Mouse (Mus musculus): ENCODE results near the gene Hapln2. TPM values are rescaled to one million over a fixed set of nuclear protein-coding genes. Genes with fewer than 3 reads are reported as not detected.
A peak's percentile ranks its signal among the peaks of the same experiment; 100 is the strongest.

The Hapln2 gene
- total and polyA plus RNA-seq, 2 experiments from 2014 or later = 0.31 to 0.38 TPM

DNA sequence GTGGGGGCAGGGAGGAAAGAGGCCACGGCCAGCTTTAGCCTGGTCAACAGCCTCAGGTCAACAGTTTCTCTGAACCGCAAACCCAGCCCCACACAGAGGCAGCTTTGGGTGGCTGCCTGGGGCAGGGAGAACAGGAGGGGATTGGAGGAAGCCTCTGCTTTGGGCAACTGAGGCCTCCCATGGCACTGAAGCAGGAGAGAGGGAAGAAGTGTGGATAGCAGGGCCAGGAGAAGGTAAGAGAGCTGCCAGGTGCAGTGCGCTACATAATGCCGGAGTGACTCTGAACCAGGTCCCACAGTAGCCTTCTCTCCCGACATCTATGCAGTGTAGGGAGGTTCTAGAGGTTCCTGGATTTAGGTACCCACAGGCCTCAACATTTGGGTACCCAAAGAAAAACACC, 46.7 kb downstream of the Hapln2 start:
- no peak for TF ChIP-seq CTCF (IDR thresholded peaks at IDR 0.05; ENCODE audit: low read depth)
- DNase-seq (no peak), ATAC-seq (no peak)
- Histone ChIP-seq H3K4me3 (ENCODE audit: low read depth, low read length) (no peak overlapping the region), H3K36me3 (ENCODE audit: insufficient read depth) (no peaks in the 10 kb centered on the region), H3K9ac (no peak overlapping the region), H3K9me3 (ENCODE audit: low read length) (no peaks in the 10 kb centered on the region), H3K4me1 (ENCODE audit: insufficient read depth) (peaks cover 7% of the 10 kb centered on the region; the same call in 1 of the 2 replicates), H3K27ac (ENCODE audit: low read depth, low read length) (no peak overlapping the region), H3K4me2 (ENCODE audit: low read depth) (no peak overlapping the region), H3K27me3 (ENCODE audit: insufficient read depth, low read length) (no peaks in the 10 kb centered on the region)
- WGBS = 71% methylated on average over 5 of the region's 5 CpGs

DNA sequence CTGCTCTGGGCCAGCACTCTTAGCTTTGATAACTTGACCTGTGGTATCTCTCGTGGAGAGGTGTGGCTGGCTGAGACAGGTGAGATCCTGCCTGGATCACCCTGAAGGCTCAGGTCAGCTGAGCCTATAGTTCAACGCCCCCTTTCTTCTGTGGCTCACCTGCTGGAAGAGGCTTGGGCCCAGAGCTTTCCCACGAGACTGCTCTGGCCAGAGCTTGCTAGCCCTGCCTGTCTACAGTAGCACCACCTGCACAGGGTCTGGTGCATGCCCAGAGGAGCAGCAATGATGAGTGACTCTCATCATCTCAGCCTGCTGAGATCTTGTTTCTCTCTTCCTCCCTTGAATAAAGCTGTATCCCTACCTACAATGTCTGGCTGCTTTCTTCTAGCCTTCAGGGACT, 47.3 kb downstream of the Hapln2 start:
- 63% methylated on average over 3 of the region's 3 CpGs for WGBS
- TF ChIP-seq CTCF (IDR thresholded peaks at IDR 0.05; ENCODE audit: low read depth) = no peak
- ATAC-seq = no peak
- no peaks in the 10 kb centered on the region for H3K27me3 ChIP-seq (ENCODE audit: insufficient read depth, low read length)
- no peak overlapping the region for H3K4me2 ChIP-seq (ENCODE audit: low read depth)
- H3K9me3 ChIP-seq (ENCODE audit: low read length) = no peaks in the 10 kb centered on the region
- H3K9ac ChIP-seq = no peak overlapping the region
- no peak for DNase-seq
- H3K27ac ChIP-seq (ENCODE audit: low read depth, low read length) = no peak overlapping the region
- H3K4me3 ChIP-seq (ENCODE audit: low read depth, low read length) = no peak overlapping the region
- peaks cover 7% of the 10 kb centered on the region; the same call in 1 of the 2 replicates for H3K4me1 ChIP-seq (ENCODE audit: insufficient read depth)
- no peaks in the 10 kb centered on the region for H3K36me3 ChIP-seq (ENCODE audit: insufficient read depth)

DNA sequence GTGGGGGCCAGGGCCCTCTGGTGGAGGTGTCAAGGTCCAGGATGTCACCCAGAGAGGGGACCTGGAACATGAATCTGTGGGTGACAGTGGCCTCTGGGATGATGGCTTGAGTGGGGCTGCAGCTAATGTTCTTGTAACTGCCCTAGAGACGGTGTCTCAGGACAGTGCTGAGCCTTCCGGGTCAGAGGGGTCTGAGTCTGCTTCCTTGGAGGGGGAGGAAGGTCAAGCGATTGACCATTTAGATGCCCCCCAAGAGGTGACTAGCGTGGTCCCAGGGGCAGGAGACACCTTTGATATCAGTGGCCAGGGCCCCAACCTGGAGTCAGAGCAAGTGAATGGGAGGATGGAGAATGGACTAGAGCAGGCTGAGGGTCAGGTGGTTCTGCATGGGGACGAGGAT, 47.9 kb downstream of the Hapln2 start:
- no peak for ATAC-seq

DNA sequence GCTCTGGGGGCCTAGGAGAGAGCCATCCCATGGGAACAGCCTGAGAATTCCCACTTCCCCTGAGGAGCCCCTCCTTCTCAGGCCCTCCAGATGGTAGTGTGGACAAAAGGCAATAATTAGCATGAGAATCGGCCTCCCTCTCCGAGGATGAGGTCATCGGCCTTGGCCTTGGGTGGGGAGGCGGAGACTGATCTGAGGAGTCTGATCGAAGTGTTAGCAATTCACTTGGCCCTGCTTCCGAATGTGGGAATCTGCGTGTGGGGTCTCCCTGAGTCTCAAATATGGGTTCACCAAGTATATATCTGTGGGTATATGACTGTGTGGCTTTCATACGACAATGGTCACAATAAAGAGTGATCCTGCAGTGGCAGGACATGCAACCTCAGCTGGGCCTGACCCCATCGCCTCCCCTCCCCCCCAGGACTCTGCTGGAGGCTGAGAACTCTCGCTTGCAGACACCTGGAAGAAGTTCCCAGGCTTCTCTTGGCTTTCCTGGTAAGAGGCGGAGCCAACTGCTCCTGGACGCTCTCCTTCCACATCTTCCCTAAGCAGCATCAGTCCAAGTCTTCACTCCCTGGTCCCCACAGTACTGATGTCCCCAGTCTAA, 52.9 kb downstream of the Hapln2 start:
- no peak overlapping the region for H3K27ac ChIP-seq (ENCODE audit: low read depth, low read length)
- H3K27me3 ChIP-seq (ENCODE audit: insufficient read depth, low read length) = 0 out of 2 replicates have a peak, but pooled peaks cover 5% of the 10 kb centered on the region
- WGBS = 7% methylated on average over 12 of the region's 12 CpGs

More for the DNA sequence above, 47.9 kb downstream of the Hapln2 start:
- Histone ChIP-seq H3K4me3 (ENCODE audit: low read depth, low read length) (no peak overlapping the region), H3K36me3 (ENCODE audit: insufficient read depth) (no peaks in the 10 kb centered on the region), H3K9me3 (ENCODE audit: low read length) (no peaks in the 10 kb centered on the region), H3K9ac (no peak overlapping the region), H3K4me2 (ENCODE audit: low read depth) (no peak overlapping the region), H3K27ac (ENCODE audit: low read depth, low read length) (no peak overlapping the region), H3K27me3 (ENCODE audit: insufficient read depth, low read length) (no peaks in the 10 kb centered on the region), H3K4me1 (ENCODE audit: insufficient read depth) (peaks cover 7% of the 10 kb centered on the region; the same call in 1 of the 2 replicates)
- TF ChIP-seq CTCF (IDR thresholded peaks at IDR 0.05; ENCODE audit: low read depth) = no peak
- DNase-seq = no peak
- WGBS = 84% methylated on average over 5 of the region's 5 CpGs

DNA sequence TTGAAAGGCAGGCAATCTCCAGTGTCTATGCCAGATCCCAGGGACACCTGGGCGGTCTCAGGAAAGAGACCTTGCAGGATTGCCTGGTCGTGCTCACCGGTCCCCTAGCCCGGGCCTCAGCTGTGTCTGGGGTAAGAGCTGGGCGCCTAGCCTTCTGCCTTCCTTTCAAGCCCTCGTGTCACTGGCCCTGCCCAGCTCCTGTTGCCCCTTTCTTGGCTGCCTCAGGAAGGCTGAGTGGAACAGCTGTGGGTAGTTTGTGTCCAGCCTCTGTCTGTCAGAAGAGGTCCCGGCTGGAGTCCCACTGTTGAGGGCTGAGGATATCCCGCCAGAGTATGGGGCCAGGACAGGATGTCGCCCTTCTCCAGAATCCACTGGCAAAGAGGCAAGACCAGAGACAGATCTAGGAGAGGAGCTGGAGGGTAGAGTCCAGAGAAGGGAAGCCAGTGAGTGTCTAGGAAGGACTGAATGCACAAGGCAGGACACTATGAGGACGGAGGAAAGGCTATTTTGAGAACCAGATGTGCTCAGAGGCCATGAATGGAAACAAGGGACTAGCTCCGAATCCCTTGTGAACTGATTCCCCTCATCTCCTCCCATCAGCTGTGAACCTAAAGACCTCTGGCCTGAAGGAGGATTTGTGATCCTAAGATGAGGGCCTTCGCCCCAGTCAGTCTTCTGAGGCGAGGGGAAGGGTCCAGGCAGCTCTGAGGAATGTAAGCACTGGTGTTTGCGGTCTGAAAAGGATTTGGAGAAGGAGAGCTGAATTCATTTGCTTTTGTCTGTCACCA, 53.6 kb downstream of the Hapln2 start:
- 18% methylated on average over 14 of the region's 14 CpGs for WGBS
- H3K9ac ChIP-seq = peak overlapping the region; percentile 10; the same call in 1 of the 2 replicates

More for the DNA sequence above, 52.9 kb downstream of the Hapln2 start:
- TF ChIP-seq CTCF (IDR thresholded peaks at IDR 0.05; ENCODE audit: low read depth) = no peak
- no peak overlapping the region for H3K4me3 ChIP-seq (ENCODE audit: low read depth, low read length)
- H3K4me1 ChIP-seq (ENCODE audit: insufficient read depth) = 0 out of 2 replicates have a peak, but pooled peaks cover 5% of the 10 kb centered on the region
- no peaks in the 10 kb centered on the region for H3K36me3 ChIP-seq (ENCODE audit: insufficient read depth)
- H3K9me3 ChIP-seq (ENCODE audit: low read length) = no peaks in the 10 kb centered on the region
- peak; percentile 66 for DNase-seq
- peak; percentile 72 for ATAC-seq
- H3K9ac ChIP-seq = peak overlapping the region; percentile 10; the same call in 1 of the 2 replicates
- H3K4me2 ChIP-seq (ENCODE audit: low read depth) = peak overlapping the region; percentile 91

DNA sequence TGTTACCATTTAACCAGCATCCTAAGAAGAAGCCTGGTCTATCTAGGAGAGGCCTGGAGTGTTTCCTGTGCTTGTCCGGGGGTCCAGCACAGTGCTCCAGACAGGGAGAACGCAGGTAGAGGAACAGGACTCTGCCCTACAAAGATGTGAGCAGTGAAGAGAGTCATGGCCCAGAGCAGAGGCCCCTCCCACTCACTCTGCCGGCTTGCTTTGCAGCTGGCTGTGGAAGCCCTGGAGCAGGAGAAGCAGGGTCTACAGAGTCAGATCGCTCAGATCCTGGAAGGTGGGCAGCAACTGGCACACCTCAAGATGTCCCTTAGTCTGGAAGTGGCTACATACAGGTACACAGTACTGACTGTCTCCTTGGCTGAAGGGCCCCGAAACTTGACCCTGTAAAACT, 54.6 kb downstream of the Hapln2 start:
- H3K9ac ChIP-seq = 0 out of 2 replicates have a peak overlapping the region, but pooled peaks have one; percentile 47

More for the DNA sequence above, 53.6 kb downstream of the Hapln2 start:
- H3K4me3 ChIP-seq (ENCODE audit: low read depth, low read length) = peak overlapping the region; percentile 14; the same call in 1 of the 2 replicates
- no peak; the same call in 1 of the 2 replicates for ATAC-seq
- 0 out of 2 replicates have a peak, but pooled peaks cover 5% of the 10 kb centered on the region for H3K4me1 ChIP-seq (ENCODE audit: insufficient read depth)
- no peaks in the 10 kb centered on the region for H3K36me3 ChIP-seq (ENCODE audit: insufficient read depth)
- no peak for TF ChIP-seq CTCF (IDR thresholded peaks at IDR 0.05; ENCODE audit: low read depth)
- peak overlapping the region; percentile 91 for H3K4me2 ChIP-seq (ENCODE audit: low read depth)
- peak overlapping the region; percentile 64; the same call in 1 of the 2 replicates for H3K27ac ChIP-seq (ENCODE audit: low read depth, low read length)
- DNase-seq = no peak
- 0 out of 2 replicates have a peak, but pooled peaks cover 5% of the 10 kb centered on the region for H3K27me3 ChIP-seq (ENCODE audit: insufficient read depth, low read length)
- no peaks in the 10 kb centered on the region for H3K9me3 ChIP-seq (ENCODE audit: low read length)

More for the DNA sequence above, 54.6 kb downstream of the Hapln2 start:
- no peak for TF ChIP-seq CTCF (IDR thresholded peaks at IDR 0.05; ENCODE audit: low read depth)
- H3K27ac ChIP-seq (ENCODE audit: low read depth, low read length) = no peak overlapping the region
- no peaks in the 10 kb centered on the region for H3K9me3 ChIP-seq (ENCODE audit: low read length)
- ATAC-seq (no peak), DNase-seq (no peak)
- H3K4me1 ChIP-seq (ENCODE audit: insufficient read depth) = 0 out of 2 replicates have a peak, but pooled peaks cover 5% of the 10 kb centered on the region
- 0 out of 2 replicates have a peak, but pooled peaks cover 5% of the 10 kb centered on the region for H3K27me3 ChIP-seq (ENCODE audit: insufficient read depth, low read length)
- H3K36me3 ChIP-seq (ENCODE audit: insufficient read depth) = no peaks in the 10 kb centered on the region
- H3K4me3 ChIP-seq (ENCODE audit: low read depth, low read length) = peak overlapping the region; percentile 51
- 9% methylated on average over 5 of the region's 5 CpGs for WGBS
- peak overlapping the region; percentile 91 for H3K4me2 ChIP-seq (ENCODE audit: low read depth)

Measured in forebrain, postnatal 0 days (tissue).